Mouse (Mus musculus): ENCODE measurements around the gene Vtn. TPM values are rescaled to one million over a fixed set of nuclear protein-coding genes. Genes with fewer than 3 reads are reported as not detected.

Gene Vtn
- polyA plus RNA-seq, 1 experiment from 2014 or later = 96.6 TPM

- Histone ChIP-seq H3K36me3 (peaks cover 14% of the 10 kb centered on the region), H3K27ac (no peak overlapping the region), H3K4me1 (replicated peaks) (peaks cover 32% of the 10 kb centered on the region), H3K27me3 (ENCODE audit: insufficient read depth, poor library complexity, severe bottlenecking) (no peaks in the 10 kb centered on the region), H3K4me3 (no peak overlapping the region), H3K9me3 (no peaks in the 10 kb centered on the region)
- WGBS = 88% methylated on average over 7 of the region's 7 CpGs
- no peak for DNase-seq (ENCODE audit: low spot score)
These were observed 31.4 kb upstream of the Vtn start for GRCm38 (mm10) chr11:78467515-78467914.

DNA sequence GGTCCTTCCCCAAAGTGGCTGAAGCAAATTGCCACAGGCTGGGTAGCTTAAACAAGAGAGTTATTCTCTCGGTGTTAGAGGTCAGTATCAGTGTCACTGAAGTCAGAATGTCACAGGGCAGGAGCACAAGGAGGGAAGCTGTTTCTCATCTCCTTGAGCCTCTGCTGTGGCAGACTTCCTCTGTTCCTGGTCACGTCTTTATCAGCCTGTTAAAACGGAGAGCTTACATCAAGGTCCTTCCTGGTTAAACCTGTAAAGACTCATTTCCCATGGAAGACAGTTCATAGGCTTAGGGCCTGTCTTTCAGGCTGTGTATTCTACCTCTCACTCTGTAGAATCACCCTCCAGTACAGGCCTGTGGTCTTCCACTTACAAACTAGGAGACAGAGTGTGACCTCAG, 31.0 kb upstream of the Vtn start:
- H3K9me3 ChIP-seq = no peaks in the 10 kb centered on the region
- peaks cover 30% of the 10 kb centered on the region for H3K4me1 ChIP-seq (replicated peaks)
- H3K27me3 ChIP-seq (ENCODE audit: insufficient read depth, poor library complexity, severe bottlenecking) = no peaks in the 10 kb centered on the region
- no peak overlapping the region for H3K4me3 ChIP-seq
- WGBS = 65% methylated on average over 3 of the region's 3 CpGs
- no peak overlapping the region for H3K27ac ChIP-seq
- DNase-seq (ENCODE audit: low spot score) = no peak
- peaks cover 14% of the 10 kb centered on the region for H3K36me3 ChIP-seq

DNA sequence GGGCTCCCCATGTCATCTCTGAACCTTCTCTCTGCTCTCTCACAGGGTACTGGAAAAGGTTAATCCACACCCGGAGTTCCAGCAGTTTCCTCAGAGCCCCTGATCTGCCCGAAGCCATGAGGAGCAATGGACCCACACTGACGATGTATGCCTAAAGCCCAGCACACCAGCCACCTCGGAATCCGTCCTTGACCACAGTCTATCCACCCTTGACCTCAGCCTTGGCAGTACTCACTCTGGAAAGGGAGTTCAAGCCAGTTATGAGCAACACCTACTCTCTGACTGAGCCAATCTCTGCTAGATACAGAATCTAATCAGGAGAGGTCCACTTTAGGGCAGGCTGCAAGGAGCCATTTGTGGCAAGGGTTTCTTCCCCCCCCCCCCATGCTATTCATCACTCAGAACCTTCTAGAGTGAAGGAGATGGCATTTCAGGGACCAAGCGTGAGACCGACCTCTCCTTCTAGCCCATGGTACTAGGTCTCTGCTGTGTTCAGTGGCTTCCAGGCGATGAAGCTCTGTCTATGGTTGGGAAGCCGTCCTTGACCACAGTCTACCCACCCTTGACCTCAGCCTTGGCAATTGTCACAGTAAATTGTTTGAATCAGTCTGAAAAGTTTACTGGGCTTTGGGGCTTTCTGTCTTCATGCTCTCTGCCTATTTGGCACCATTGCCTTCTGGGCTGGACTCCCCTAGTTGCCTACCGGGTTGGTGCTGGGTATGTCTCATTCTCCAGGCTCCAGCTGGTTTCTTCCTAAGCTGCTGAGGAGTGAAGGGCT, 27.4 kb upstream of the Vtn start:
- Histone ChIP-seq H3K36me3 (peaks cover 17% of the 10 kb centered on the region), H3K27ac (no peak overlapping the region), H3K27me3 (ENCODE audit: insufficient read depth, poor library complexity, severe bottlenecking) (no peaks in the 10 kb centered on the region), H3K9me3 (no peaks in the 10 kb centered on the region), H3K4me3 (no peak overlapping the region), H3K4me1 (replicated peaks) (peaks cover 6% of the 10 kb centered on the region)
- WGBS = 90% methylated on average over 10 of the region's 10 CpGs
- no peak for DNase-seq (ENCODE audit: low spot score)

GRCm38 (mm10) chr11:78475289-78475688, 23.6 kb upstream of the Vtn start:
- Histone ChIP-seq H3K4me1 (replicated peaks) (no peaks in the 10 kb centered on the region), H3K4me3 (no peak overlapping the region), H3K27ac (no peak overlapping the region), H3K9me3 (no peaks in the 10 kb centered on the region), H3K27me3 (ENCODE audit: insufficient read depth, poor library complexity, severe bottlenecking) (no peaks in the 10 kb centered on the region), H3K36me3 (peaks cover 22% of the 10 kb centered on the region)
- WGBS = 82% methylated on average over 3 of the region's 3 CpGs
- no peak for DNase-seq (ENCODE audit: low spot score)

DNA sequence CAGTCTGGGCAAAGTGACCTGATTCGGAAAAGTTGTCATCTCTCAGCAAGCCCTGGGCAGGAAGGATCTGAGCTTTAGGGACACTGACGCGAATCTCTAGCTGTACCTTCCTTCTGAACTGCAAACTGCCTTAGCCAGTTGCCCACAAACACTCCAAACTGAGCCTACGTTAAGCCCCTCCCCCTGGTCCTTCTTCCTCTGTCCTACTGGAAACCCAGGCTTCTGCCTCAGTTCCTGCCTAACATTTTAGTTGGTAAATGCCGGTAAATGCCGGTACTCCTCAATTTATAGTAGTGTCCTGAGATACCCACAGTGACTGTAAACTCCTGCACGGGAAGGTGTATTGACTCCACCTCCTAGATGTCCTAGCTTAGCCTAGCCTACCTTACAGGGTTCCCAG, 15.3 kb upstream of the Vtn start:
- no peak for DNase-seq (ENCODE audit: low spot score)
- Histone ChIP-seq H3K36me3 (peaks cover 33% of the 10 kb centered on the region; the same call in 1 of the 2 replicates), H3K4me3 (no peak overlapping the region), H3K27ac (no peak overlapping the region), H3K4me1 (replicated peaks) (peaks cover 5% of the 10 kb centered on the region), H3K9me3 (no peaks in the 10 kb centered on the region), H3K27me3 (ENCODE audit: insufficient read depth, poor library complexity, severe bottlenecking) (peaks cover 47% of the 10 kb centered on the region)
- WGBS = 66% methylated on average over 7 of the region's 7 CpGs

DNA sequence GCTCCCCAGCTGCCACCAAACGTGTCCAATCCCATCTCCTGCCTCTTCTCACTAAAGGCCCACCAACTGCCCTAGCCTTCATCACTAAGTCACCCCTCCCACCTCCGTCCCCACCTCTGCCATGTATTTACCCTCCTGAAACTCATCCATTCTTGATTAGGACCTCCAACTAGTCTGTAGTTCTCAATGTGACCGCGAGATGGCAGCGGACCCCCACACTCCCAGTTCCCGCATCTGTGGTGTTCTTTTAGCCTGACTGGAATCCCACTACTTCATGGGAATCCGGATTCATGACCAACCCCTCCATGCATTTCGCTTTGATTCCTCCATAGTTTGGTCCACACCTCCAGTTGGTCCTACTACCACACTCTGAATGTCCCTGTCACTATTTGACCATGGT, 10.7 kb upstream of the Vtn start:
- Histone ChIP-seq H3K4me1 (replicated peaks) (peaks cover 14% of the 10 kb centered on the region), H3K27ac (no peak overlapping the region), H3K4me3 (peak overlapping the region; percentile 16; the same call in 1 of the 2 replicates), H3K9me3 (no peaks in the 10 kb centered on the region), H3K27me3 (ENCODE audit: insufficient read depth, poor library complexity, severe bottlenecking) (peaks cover 85% of the 10 kb centered on the region), H3K36me3 (peaks cover 14% of the 10 kb centered on the region; the same call in 1 of the 2 replicates)
- DNase-seq (ENCODE audit: low spot score) = peak; percentile 83
- 4% methylated on average over 8 of the region's 8 CpGs for WGBS

DNA sequence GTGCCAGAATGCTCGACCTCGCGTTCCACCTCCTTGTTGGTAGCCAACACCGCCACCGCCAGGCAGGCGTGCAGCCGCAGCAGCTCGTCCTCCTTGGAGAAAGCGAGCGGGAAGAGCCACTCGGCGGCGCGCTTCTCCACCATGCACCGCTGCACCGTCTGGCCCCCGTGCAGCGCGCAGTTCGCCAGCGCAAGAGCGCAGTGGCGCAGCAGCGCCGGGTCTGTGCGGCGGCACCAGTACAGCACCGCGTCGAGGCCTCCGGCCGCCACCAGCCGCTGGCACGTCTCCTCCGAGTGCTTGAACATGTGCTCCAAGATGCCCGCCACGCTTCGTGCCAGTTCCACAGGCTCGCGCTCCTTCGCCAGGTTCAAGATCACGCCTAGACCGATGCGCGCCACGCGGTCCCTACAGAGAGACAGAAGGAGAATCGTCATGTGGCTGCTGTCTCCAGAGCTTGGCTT, 8.1 kb upstream of the Vtn start:
- H3K4me3 ChIP-seq = peak overlapping the region; percentile 47
- peak; percentile 70 for DNase-seq (ENCODE audit: low spot score)
- peaks cover 95% of the 10 kb centered on the region for H3K27me3 ChIP-seq (ENCODE audit: insufficient read depth, poor library complexity, severe bottlenecking)
- 9% methylated on average over 48 of the region's 48 CpGs for WGBS
- H3K4me1 ChIP-seq (replicated peaks) = peaks cover 16% of the 10 kb centered on the region
- H3K9me3 ChIP-seq = no peaks in the 10 kb centered on the region
- H3K27ac ChIP-seq = peak overlapping the region; percentile 5; the same call in 1 of the 2 replicates
- H3K36me3 ChIP-seq = peaks cover 12% of the 10 kb centered on the region; the same call in 1 of the 2 replicates

GRCm38 (mm10) chr11:78495904-78496303, 3.0 kb upstream of the Vtn start:
- Histone ChIP-seq H3K27me3 (ENCODE audit: insufficient read depth, poor library complexity, severe bottlenecking) (peaks cover 80% of the 10 kb centered on the region), H3K9me3 (no peaks in the 10 kb centered on the region), H3K36me3 (no peaks in the 10 kb centered on the region), H3K4me1 (replicated peaks) (peaks cover 48% of the 10 kb centered on the region), H3K27ac (no peak overlapping the region), H3K4me3 (peak overlapping the region; percentile 64; the same call in 1 of the 2 replicates)
- 6% methylated on average over 6 of the region's 6 CpGs for WGBS
- DNase-seq (ENCODE audit: low spot score) = peak; percentile 51

DNA sequence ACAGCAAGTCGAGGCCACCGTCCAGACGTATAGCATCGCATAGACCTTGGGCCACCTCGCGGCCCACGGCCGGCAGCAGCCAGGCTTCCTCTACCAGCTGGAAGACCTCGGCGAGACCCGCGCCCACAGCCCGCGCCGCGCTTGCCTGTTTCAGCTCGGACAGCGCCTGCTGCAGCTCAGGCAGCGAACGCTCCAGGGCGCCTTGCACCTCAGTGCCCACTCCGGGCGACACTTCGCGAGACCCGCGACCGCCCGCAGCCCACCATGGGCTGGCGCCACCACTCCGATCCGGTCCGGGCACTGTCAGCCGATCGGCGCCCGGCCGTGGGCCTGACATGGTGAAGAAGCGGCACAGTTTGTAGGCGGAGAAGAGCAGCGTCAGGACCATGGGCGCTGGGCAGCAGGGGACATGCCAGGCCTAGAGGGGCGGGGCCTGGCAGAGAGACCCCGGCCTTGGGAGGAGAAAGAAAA, 1.8 kb upstream of the Vtn start:
- Histone ChIP-seq H3K4me3 (peak overlapping the region; percentile 64), H3K27me3 (ENCODE audit: insufficient read depth, poor library complexity, severe bottlenecking) (peaks cover 75% of the 10 kb centered on the region), H3K27ac (peak overlapping the region; percentile 76), H3K9me3 (no peaks in the 10 kb centered on the region), H3K36me3 (no peaks in the 10 kb centered on the region), H3K4me1 (replicated peaks) (peaks cover 46% of the 10 kb centered on the region)
- WGBS = under 1% methylated on average over 44 of the region's 44 CpGs
- DNase-seq (ENCODE audit: low spot score) = peak; percentile 62

- 3% methylated on average over 36 of the region's 36 CpGs for WGBS
- Histone ChIP-seq H3K9me3 (no peaks in the 10 kb centered on the region), H3K36me3 (no peaks in the 10 kb centered on the region), H3K4me1 (replicated peaks) (peaks cover 46% of the 10 kb centered on the region), H3K4me3 (peak within 1 kb of the TSS; percentile 64), H3K27ac (peak within 1 kb of the TSS; percentile 76), H3K27me3 (ENCODE audit: insufficient read depth, poor library complexity, severe bottlenecking) (peaks cover 68% of the 10 kb centered on the region)
- peak; percentile 96 for DNase-seq (ENCODE audit: low spot score)
These were observed 1.1 kb upstream of the Vtn start, which contains the start of gene Sarm1 for GRCm38 (mm10) chr11:78497544-78498522. Gene Sarm1 (minus strand): TSS chr11:78497754.

- peak overlapping the region; percentile 66 for H3K27ac ChIP-seq
- H3K36me3 ChIP-seq = no peaks in the 10 kb centered on the region
- no peaks in the 10 kb centered on the region for H3K9me3 ChIP-seq
- peak overlapping the region; percentile 24 for H3K4me3 ChIP-seq
- DNase-seq (ENCODE audit: low spot score) = no peak
- H3K4me1 ChIP-seq (replicated peaks) = peaks cover 46% of the 10 kb centered on the region
- peaks cover 55% of the 10 kb centered on the region for H3K27me3 ChIP-seq (ENCODE audit: insufficient read depth, poor library complexity, severe bottlenecking)
- 49% methylated on average over 16 of the region's 16 CpGs for WGBS
These were observed 652 bp downstream of the Vtn start for GRCm38 (mm10) chr11:78499543-78499942.

GRCm38 (mm10) chr11:78500623-78501202, 1.8 kb downstream of the Vtn start:
- peaks cover 43% of the 10 kb centered on the region for H3K27me3 ChIP-seq (ENCODE audit: insufficient read depth, poor library complexity, severe bottlenecking)
- no peak for DNase-seq (ENCODE audit: low spot score)
- peak overlapping the region; percentile 66 for H3K27ac ChIP-seq
- peaks cover 5% of the 10 kb centered on the region for H3K36me3 ChIP-seq
- H3K9me3 ChIP-seq = no peaks in the 10 kb centered on the region
- peak overlapping the region; percentile 24 for H3K4me3 ChIP-seq
- WGBS = 80% methylated on average over 9 of the region's 9 CpGs
- H3K4me1 ChIP-seq (replicated peaks) = peaks cover 44% of the 10 kb centered on the region
